Mouse (Mus musculus) bone marrow macrophage, adult 2 months (primary cell): ENCODE measurements around the gene Prodh2.

Experiments
- CTCF ChIP-seq: IDR thresholded peaks from 2 replicates; pipeline ENCODE4 v1.5.1; 2012; ENCODE audit warnings: low read depth, mild to moderate bottlenecking, low read length, moderate library complexity
- POLR2A ChIP-seq: IDR thresholded peaks from 2 replicates; pipeline ENCODE4 v1.6.1; 2012; ENCODE audit warnings: mild to moderate bottlenecking, low read depth, low read length, borderline replicate concordance

DNA sequence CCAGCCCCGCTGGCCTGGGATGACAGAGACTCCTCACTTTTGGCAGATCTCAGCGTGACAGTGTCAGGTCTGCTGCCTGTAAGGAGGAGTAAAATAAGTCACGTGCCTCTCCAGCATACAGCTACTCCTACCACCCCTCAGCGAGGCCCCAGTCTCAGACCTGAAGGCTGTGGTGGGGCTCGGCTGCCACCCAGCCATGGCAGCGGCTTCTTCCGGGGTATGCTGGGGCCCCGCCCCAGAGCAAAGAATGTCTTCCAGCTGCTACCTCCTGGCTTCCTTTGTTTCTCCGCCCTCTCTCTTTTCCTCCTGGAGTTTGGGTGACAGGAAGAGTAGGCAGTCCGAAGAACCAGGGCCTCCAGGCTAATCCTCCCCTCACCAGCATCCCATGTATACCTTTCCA, 32.5 kb downstream of the Prodh2 start:
- no peak for TF ChIP-seq CTCF
- TF ChIP-seq POLR2A: no peak
